Mouse (Mus musculus) bone marrow macrophage, adult 2 months (primary cell): Measurements from ENCODE around the gene Ndufs7. TPM values are rescaled to one million over a fixed set of nuclear protein-coding genes. Genes with fewer than 3 reads are reported as not detected.

Source experiments
- H3K27ac ChIP-seq: 2 replicates; pipeline ENCODE4 v1.5.1; 2012; ENCODE audit warnings: low read depth, low read length; ENCODE audit not compliant: insufficient read depth
- H3K4me1 ChIP-seq: 2 replicates; pipeline ENCODE4 v1.6.1; 2012; ENCODE audit warnings: low read length; ENCODE audit not compliant: control insufficient read depth, insufficient read depth
- H3K4me3 ChIP-seq: 2 replicates; pipeline ENCODE4 v1.5.1; 2012; ENCODE audit warnings: mild to moderate bottlenecking, low read length, moderate library complexity; ENCODE audit not compliant: insufficient read depth
- CTCF ChIP-seq: IDR thresholded peaks from 2 replicates; pipeline ENCODE4 v1.5.1; 2012; ENCODE audit warnings: low read depth, mild to moderate bottlenecking, low read length, moderate library complexity
- POLR2A ChIP-seq: IDR thresholded peaks from 2 replicates; pipeline ENCODE4 v1.6.1; 2012; ENCODE audit warnings: mild to moderate bottlenecking, low read depth, low read length, borderline replicate concordance
- polyA plus RNA-seq: library from polyadenylated mRNA; stranded (reverse); fragments of >200 nt; gene quantifications from 2 replicates; pipeline ENCODE4 v1.2.4, GENCODE M21; 2012; ENCODE audit not compliant: missing spikeins, insufficient read depth, insufficient read length

Ndufs7 gene
- polyA plus RNA-seq, 1 experiment = 104 TPM

DNA sequence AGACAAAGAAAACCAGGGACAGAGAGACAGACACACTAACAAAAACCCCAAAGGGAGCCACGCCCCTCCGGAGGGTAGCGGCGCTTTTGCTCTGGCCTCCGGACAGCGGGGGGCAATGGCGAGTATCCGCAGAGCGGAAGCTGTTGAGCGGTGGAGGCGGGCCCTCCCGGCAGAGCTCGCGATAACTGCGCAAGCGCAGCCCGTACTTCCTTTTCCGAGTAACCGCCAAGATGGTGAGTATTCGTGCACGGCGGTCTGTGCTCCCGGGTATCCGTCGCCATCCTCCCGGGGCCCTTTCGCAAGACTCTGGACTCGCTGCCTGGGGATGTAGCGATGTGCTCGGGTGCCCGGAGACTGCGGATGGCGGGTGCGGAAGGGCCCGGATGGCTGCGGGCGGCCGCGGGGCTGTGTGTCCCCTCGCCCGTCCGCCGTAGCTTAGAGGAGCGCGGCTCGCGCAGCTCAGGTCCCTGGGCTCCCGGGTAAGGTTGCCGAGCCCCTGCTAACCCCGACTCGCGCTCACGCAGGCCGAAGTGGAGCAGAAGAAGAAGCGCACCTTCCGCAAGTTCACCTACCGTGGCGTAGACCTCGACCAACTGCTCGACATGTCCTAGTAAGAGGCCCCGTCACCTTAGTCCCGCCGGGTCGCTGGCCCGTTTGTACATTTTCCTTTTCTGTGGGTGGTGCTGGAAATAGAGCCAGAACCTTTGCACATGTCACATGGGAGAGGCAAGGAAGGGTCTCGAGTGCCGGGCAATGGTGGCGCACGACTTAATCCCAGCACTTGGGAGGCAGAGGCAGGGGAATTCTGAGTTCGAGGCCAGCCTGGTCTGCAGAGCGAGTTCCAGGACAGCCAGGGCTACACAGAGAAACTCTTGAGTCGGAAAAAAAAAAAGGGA is 43.6 kb downstream of the Ndufs7 start, which contains the start of gene Rps15:
Gene Rps15 (plus strand): TSS at position 203 of the 896 bp plus-strand sequence.
- Histone ChIP-seq H3K4me3 (peak within 1 kb of the TSS; percentile 93), H3K27ac (peak within 1 kb of the TSS; percentile 67), H3K4me1 (peaks cover 3% of the 10 kb centered on the region; the same call in 1 of the 2 replicates)
- TF ChIP-seq POLR2A (0 out of 2 replicates have a peak, but pooled peaks have one; percentile 84), CTCF (no peak; the same call in 1 of the 2 replicates)

DNA sequence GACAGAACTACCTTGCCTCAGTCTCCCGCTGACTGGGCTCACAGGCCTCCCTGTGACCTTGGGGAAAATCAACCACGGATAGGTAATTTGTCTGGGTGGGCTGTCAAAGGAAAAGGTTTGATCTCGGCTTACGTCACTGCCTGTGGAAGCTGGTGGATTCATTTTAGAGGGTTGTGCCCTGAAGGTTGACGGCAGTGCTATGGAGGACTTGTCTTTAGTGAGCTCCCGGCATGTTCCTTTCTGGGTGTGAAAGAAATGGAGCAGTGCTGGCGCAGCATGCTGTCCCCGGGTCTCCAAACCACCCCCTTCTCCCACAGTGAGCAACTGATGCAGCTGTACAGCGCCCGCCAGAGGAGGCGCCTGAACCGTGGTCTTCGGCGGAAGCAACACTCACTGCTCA is 44.4 kb downstream of the Ndufs7 start:
- peaks cover 3% of the 10 kb centered on the region; the same call in 1 of the 2 replicates for H3K4me1 ChIP-seq
- peak overlapping the region; percentile 67 for H3K27ac ChIP-seq

DNA sequence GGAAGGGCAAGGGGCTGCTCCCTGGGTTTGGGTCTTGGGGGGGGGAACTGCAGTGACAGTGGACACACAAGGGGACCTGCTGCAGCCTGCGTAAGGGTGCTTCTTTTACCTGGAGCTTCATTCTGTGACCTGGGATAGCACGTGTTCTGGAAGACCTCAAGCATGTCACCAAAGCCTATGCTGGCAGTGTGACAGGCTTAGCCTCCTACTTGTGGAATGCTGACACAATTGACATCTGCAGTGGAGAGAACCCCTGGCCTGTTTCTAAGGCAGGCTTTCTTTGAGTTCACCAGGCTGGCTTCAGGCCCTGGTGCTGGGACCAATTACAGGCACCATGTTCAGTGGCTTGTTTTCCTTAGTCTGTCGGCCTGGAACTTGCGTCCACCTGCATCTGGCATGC is 45.4 kb downstream of the Ndufs7 start:
- no peak for TF ChIP-seq CTCF
- no peak for TF ChIP-seq POLR2A
- peaks cover 3% of the 10 kb centered on the region; the same call in 1 of the 2 replicates for H3K4me1 ChIP-seq
- peak overlapping the region; percentile 93; the same call in 1 of the 2 replicates for H3K4me3 ChIP-seq
- H3K27ac ChIP-seq = no peak overlapping the region

More for the DNA sequence above, 44.4 kb downstream of the Ndufs7 start:
- TF ChIP-seq POLR2A = no peak
- TF ChIP-seq CTCF = no peak
- H3K4me3 ChIP-seq = peak overlapping the region; percentile 93

DNA sequence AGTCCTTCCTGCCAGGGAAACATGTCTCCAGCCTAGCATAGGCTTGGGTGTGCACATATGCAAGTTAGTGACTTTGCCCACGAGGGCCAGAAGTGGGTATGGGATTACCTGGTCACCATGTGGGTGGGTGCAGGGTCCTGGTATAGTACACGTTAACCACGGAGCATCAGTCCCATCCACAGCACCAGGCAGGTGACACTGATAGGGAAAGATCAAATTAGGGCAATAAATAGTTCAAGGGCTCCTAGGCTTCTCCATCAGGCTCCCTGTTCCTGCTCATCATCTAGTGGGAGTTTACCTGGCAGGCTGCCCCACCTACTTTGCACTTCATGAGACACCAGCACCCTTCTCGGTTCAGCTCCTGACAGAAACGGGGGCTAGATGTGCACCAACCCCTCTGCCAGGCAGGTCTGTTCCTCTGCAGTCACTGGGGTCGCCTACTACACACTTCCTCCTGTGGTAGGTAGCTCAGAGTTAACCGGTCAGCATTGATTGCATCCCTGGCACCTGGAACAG is 45.9 kb downstream of the Ndufs7 start:
- Histone ChIP-seq H3K4me1 (peaks cover 3% of the 10 kb centered on the region; the same call in 1 of the 2 replicates), H3K27ac (no peak overlapping the region), H3K4me3 (no peak overlapping the region)

DNA sequence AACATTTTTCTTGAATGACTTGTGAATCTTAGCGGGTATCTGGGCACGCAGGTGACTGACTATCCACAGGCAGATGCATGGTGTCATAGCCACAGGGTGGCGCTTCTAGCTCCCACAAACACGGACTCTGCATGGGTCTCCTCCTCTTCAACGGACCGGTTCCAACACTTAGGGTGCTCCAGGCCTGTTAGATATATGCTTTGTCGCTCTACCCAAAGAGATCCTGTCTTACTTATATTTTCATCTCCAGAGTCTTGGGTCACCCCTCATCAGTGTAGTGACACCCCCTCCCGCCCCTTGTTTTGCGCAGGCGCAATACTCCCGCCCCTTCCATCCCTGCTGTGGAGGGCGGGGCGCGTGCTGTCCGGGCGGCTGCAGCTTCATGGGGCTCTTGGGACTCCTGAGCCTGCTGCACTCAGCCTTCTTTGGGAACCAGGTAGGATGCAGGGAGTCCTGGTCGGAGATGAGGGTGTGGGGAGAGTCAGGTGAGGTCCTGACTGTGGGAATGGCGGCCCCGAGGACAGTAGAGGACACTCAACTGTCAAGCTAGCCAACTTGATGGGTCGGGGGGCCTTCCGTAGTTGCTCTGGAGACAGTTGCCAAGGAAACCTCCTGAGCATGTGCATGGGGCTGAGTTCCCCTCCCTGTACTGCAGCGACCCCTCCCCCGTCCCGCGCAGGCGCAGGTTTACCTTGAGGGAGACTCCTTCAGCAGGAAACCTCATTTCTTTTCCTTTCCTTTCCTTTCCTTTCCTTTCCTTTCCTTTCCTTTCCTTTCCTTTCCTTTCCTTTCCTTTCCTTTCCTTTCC is 46.9 kb downstream of the Ndufs7 start, which contains the start of gene Apc2:
Gene Apc2 (plus strand): TSS at position 360 of the 808 bp plus-strand sequence.
- Histone ChIP-seq H3K4me1 (peaks cover 3% of the 10 kb centered on the region; the same call in 1 of the 2 replicates), H3K4me3 (peak within 1 kb of the TSS; percentile 5; the same call in 1 of the 2 replicates), H3K27ac (no peak within 1 kb of the TSS)
- TF ChIP-seq CTCF (peak; percentile 61), POLR2A (no peak)

More for the DNA sequence above, 45.9 kb downstream of the Ndufs7 start:
- TF ChIP-seq CTCF (no peak), POLR2A (no peak)

DNA sequence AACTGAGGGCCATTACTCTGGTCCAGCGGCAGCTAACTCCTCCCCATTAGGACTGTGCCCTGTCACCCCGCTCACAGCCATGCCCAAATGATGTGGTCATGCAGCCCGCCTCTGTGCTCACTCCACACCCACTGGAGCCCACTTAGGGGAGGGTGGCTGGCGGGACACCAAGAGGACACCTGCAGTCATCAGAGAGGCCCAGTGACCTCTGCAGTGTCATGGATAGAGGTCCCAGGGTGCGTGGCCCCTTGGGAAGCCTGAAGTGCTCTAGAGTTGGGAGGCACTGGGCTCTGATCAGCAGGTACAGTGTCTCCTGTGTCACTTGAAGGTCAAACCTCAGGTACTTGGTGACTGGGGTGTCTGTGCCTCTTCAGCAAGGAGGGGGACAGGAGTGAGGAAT is 47.9 kb downstream of the Ndufs7 start:
- no peak overlapping the region for H3K4me3 ChIP-seq
- peaks cover 3% of the 10 kb centered on the region; the same call in 1 of the 2 replicates for H3K4me1 ChIP-seq
- no peak overlapping the region for H3K27ac ChIP-seq
- TF ChIP-seq POLR2A (no peak), CTCF (no peak)

DNA sequence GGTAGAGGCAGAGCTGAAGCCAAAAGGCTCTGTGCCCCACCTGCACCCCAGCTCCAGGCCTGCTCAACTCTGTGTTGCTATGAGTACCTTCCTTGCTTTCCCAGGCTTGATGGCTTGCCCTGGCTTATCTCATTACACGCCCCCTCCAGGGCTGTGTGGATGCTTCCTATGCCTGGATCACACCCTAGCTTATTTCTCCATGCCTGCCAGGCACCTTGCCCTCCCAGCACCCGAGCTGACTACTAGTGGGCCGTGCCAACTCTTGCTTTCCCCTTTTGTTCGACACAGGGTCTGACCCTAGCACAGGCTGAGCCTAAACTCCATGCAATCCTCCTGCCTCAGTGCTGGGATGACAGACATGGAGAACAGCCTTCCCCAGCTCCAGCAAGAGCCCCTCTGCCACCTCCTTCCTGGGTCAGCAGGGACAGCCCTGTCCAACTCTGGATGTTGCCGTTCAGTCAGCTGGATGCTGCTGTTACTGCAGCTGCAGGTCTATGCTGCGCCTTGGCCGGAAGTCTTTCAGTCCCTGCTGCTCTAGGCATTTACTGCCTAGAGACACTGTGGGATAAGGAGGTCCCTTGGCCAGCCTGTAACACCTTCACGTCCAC is 48.7 kb downstream of the Ndufs7 start:
- Histone ChIP-seq H3K27ac (no peak overlapping the region), H3K4me1 (peaks cover 3% of the 10 kb centered on the region; the same call in 1 of the 2 replicates), H3K4me3 (no peak overlapping the region)
- TF ChIP-seq POLR2A (no peak), CTCF (no peak)

DNA sequence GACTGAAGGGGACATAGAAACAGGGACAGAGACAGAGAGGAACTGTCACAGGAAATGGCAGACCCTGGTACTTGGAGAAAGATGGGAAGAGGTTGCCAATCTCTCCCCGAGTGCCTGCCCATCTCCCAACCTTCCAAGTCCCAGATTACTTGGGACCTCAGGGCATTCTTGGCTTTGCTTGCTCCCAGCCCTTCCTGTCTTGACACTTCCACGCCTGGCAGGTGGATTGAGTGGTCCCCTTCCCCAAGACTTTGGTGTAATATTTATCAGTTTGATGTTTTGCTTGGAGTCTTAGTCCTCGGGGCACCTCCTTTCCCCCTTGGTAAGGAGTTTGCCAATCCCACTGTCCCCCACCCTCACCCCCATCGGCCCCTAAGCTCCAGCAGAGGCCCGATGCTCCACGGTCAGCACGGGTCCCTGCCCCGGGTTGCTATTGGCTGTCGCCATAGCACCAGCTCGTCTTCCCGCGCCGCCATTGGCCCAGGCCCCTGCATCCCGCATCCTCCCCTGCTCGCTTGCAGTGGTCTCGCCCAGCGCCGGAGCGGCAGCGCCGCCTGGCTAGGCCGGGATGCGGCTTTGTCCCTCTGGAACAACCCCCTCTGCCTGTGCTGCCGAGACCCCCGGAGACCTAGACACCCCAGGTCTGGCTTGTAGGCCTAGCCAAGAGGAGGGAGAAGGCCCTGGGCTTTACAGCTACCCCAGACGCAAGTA is 49.8 kb downstream of the Ndufs7 start:
- Histone ChIP-seq H3K27ac (no peak overlapping the region), H3K4me1 (peaks cover 3% of the 10 kb centered on the region; the same call in 1 of the 2 replicates), H3K4me3 (no peak overlapping the region)
- TF ChIP-seq POLR2A (no peak), CTCF (no peak)

DNA sequence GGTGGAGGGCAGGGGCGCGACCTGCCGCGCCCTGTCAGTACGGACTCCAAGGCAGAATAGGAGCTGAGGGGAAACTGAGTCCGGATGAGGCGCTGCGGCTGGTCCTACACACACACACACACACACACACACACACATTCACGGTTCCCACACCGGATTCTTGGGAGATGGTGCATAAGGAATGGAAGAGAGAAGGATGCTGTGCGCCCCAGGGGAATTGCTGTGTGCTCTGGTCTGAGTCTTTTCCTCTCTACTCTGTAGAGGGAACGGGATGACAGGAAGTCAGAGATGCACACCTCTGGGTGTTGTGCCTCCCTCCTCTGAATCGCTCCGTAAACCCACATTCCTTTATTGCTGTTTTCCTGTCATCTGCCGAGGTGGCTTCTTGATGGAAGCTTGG is 50.4 kb downstream of the Ndufs7 start:
- TF ChIP-seq POLR2A = no peak
- TF ChIP-seq CTCF = no peak
- Histone ChIP-seq H3K4me1 (no peaks in the 10 kb centered on the region), H3K27ac (no peak overlapping the region), H3K4me3 (no peak overlapping the region)
